Mouse (Mus musculus) thymus, postnatal 14 days (tissue): ENCODE results near the gene 4930452B06Rik.
"Not testable (repeated sequence)": the region's sequence is repeated elsewhere in the genome, so short reads cannot be mapped to it uniquely, and the experiment has no call there.

Experiments used
- DNase-seq: peaks from one replicate; pipeline ENCODE4 v3.0.0; 2021

The 4930452B06Rik gene

DNA sequence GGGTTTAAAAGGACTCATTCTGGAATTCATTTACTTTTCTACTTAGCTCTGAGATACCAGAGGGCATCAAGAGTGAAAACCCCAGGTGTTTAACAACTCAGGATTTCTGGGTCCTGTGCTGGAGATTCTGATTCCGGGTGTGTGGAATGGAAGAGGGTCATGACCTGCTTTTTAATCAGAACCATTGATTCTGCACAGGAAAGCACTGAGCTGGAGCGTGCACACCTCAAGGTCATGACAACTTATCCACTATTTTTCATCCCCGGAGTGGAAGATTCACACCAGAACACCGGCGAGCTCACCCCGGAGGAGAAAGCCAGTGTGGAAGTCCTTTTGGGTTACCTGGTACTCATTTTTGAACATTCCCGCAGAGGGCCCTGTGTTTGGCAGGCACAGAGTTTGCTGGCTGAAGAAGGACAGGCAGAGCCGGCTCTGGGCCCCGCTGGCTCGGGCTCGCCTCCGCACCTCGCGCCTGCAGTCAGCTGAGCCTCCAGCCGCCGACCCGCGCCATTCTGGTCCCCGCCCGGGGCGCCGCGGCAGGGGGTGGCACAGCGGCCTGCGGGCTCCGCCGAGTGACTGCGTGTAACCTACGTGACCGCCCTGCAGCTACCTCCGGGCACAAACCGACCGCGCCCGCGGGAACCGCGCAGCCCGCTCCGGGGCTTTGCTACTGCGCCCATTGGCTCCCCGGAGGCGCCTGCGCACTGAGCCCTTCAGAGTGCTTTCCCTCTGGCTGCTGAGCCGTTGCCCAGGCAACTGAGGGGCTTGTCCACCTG lies at the start of gene 4930452B06Rik:
Gene 4930452B06Rik (minus strand): TSS at position 605 of the 776 bp plus-strand sequence.
- DNase-seq, result peak; percentile 89

DNA sequence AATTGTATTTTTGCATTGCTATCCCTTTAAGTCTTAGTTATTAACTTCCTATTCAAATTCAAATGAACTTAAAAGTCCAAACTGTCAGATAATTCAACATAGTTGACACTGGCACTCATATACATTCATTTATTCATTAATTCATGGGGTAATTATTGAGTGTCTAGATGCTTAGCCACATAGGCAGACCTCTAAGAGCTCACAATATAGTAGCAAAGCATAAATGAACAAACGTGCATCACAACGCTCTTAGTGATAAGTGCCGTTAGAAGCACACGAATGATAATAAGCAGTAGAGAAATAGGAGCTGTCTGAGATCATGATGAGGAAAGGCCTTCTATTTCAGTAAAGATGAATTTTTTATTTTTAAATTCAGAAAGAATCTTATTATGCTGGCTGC lies 46.6 kb upstream of the 4930452B06Rik start:
- DNase-seq, result no peak

DNA sequence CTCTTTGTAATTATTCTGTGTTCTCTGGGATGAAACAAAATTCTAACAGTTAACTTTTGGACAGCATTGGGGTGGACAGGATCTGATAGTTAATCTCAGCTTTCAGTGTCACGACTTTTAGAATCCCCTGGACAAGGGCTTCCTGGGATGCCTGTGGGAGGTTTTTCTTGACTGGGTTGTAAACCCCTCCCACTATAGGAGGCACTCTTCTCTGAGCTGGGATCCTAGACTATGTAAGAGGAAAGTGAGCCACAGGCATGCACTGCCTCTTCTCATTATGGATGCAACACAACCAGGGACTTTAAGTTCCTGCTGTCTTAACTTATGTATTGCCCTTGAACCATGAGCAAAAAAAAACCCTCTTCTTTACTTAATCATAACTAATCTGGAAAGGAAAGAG lies 23.4 kb upstream of the 4930452B06Rik start:
- DNase-seq, result no peak

DNA sequence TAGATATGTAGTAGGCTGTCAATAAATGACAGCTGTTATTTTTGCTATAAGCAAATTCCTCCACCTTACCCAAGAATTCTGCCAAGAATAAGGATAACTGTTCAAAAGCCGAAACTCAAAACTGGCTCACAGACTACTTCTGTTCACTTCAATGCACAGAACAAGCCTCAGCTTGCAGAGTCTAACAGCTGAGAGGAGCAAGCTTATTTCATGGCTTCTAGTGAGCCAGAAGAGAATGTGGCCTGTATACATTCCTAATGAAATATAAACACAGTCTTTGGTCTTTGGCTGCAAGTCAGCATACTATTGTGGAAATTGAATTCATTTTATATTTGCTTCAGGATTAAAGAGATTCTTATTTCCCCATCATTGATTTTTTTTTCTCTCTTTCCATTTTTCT lies 22.4 kb upstream of the 4930452B06Rik start:
- no peak for DNase-seq

DNA sequence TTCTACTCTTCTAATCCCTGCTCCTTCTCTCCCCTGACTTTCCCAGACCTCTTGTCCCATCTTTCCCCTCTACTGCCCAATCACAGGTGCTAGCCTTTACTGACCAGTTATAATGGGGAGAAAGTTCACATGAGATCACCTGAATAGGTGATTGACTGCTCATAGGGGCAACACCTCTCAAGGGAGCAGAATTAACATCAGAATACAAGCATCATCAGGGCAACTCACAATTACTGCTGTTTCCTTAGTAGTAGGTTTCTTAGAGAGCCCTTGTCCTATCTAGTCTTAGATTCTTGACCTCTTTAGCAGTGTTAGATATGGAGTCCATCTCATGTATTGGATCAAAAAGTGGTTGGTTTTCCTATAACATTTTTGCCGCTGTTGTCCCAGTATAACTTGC lies 20.1 kb upstream of the 4930452B06Rik start:
- DNase-seq, result no peak

DNA sequence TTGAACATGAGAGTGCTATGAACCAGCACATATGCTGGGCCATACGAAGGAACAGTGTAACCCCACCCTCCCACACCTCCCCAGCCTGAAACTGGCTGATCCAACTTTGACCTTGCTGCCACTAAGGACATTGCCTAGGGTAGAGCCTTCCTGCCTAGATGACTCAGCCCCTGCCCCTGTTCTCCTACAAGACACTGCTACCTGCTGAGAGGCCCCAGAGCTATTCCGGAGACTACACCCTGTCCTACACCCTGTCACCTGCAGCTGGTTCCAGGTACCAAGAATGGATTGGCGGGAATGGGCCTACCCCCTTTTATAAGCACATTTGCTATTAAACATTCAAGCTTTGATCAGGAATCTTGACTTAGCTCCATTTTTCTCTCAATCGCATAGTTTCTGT lies 13.9 kb upstream of the 4930452B06Rik start:
- DNase-seq, result no peak

DNA sequence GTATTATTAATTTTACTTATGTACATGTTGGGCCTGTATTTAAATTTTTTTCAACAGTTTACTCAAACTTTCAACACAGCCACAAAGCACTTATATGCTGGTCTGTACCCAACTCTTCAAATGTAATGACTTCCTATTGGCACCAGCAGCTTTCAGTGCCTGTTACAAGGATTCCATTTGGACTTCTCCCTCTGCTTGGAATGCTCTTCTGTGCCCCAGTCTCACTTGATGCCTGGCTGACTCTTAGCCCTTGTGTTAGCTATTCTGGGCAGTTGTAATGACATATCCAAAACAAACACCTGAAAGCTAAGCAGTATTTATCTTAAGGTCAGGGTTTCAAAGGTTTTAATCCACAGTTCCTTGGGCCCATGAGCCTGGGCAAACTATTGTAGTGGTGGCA lies 5.7 kb downstream of the 4930452B06Rik start:
- DNase-seq, result no peak

DNA sequence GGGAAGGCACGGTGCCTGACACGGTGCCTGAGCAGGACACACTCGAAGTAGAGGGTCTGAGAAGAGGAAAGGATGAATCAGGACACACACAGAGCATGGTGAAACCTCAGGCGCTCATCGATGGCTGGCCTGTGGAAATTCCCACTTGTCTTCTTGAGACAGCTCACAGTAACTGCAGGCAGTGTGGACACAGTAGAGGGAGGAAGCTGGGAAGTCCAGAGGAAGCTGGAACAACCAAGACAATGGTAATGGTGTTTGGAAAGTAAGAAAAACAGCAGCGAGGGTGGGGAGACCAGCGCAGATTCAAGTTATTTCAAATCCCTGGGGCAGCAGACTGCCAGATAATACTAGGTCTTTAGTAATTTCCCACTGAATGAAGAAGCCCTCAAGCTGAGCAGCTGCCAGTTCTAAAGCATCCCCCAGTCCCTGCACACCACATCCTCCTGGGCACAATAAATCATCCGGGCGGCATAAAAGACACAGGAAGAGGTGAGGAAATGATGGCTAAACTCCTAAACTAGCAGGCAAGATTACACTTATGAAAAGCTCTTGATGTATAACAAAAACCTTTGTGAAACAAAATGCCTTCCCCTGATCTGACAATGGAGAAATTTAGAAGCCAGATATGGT lies 24.3 kb downstream of the 4930452B06Rik start:
- peak; percentile 46 for DNase-seq

DNA sequence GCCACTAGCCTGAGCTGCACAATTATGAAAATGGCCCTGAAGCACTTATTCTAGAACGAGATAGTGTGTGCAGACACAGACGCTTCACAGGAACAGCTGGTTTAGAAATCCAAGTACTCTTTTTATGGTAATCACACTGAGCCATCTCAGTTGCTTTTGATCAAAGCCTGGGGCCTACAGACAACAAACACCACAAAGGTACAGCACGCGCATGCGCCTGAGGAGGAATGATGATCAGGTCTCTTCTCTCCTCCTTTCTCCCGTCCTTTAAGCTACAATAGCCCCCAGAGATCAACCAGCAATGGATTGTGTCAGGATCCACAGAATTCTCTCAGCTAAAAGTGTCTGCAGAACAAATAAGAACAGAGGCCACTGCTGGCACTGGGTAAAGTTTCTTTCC lies 33.8 kb downstream of the 4930452B06Rik start:
- peak; percentile 73 for DNase-seq

DNA sequence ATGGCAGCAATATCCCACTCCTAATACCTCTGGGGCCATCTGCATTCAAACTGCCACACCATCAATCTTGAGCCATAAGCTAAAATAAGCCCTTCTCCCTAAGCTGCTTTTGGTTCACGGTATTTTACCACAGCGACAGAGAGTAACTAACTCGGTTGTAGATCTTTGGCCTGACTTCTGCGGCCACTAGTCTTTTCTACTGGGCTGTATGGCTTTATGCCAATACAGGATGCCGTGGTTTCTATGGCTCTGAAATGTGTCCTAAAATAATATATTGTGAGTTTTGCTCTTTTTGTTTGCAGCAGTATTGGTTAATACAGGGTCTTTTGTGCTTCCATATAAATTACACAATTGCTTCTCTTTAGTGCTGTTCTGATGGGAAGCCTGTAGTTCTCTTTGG lies 37.6 kb downstream of the 4930452B06Rik start:
- DNase-seq, result no peak

DNA sequence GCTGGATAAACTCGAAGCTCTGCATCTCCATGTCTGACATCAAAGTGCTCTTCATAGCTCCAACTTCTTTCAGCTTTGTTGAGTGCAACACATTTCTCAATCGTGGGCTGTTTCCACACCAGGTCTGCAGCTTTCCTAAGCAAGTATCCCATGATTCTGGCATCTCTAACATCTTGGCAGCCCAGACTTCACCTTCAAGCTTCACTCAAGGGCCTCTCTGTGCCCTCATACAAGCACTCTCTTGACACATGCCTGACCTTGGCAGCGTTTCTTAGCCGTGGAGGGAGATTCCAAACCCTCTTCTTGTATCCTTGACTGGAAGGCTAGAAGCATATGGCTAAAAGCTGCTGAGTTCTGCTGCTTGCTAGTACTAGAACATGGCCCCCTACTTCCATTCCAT lies 38.6 kb downstream of the 4930452B06Rik start:
- DNase-seq, result no peak

DNA sequence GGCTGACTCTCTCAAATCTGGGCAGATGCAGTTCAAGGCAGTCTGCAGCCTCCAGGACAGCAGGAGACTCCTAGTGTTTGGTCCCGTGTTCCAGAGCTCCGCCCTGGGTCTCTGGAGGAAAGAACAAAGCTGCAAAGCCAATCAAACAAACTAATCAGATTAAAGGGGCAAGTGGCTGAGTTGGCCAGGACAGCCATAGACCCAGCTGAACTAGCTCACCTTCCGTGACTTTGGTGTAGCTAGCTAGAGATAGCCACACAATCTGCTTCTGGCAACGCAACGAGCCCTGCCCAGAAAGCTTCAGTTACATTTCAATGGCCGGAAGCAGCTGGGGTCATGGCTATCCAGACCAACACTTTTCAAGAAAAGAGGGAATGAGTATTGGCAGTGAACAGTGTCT lies 44.9 kb downstream of the 4930452B06Rik start:
- DNase-seq, result no peak

DNA sequence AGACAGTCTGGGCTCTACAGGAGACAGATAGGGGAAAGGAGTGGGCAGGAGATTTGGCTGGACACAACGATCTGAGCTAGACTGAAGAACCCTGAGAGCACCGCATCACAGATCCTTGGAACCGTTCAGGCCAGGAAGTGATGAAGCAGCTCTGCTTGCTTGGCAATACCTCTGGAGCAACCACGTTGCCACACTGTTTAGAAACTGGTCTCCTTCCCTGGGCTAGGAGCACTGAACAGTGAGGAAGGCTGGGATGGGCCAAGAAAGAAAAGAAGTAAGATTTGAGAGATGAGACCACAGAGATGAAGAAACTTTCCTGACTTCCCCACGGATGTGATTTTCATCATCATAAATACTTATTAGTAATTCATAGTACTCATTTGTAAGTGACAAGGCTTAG lies 45.5 kb downstream of the 4930452B06Rik start:
- no peak for DNase-seq

DNA sequence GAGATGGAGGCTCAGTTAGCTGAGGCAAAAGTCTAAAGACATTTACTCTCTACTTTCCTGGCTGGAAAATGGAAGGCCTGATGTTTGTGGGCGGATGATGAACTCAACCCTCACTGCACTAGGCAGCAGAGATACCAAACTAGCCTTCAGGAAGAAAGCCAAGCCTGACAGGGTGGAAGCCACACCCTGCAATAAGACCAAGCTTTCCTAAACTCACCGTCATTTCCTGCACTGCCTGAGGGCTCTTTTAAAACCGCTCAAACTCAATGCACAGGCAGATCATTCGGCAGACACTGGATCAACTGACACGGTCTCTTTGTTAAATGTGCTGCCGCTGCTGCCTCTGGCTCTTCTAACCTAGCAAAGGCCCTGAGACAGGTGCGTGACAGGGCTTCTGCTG lies 50.4 kb downstream of the 4930452B06Rik start:
- peak; percentile 49 for DNase-seq

DNA sequence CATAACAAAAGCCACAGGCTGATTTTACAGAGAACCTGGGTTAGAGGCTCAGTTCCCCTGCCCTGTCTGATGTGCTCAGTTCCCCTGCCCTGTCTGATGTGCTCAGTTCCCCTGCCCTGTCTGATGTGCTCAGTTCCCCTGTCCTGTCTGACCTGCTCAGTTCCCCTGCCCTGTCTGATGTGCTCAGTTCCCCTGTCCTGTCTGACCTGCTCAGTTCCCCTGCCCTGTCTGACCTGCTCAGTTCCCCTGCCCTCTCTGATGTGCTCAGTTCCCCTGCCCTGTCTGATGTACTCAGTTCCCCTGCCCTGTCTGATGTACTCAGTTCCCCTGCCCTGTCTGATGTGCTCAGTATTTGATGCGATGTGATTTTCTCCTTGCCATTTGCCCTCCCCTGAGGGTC lies 51.6 kb downstream of the 4930452B06Rik start:
- DNase-seq, result not testable (repeated sequence)

DNA sequence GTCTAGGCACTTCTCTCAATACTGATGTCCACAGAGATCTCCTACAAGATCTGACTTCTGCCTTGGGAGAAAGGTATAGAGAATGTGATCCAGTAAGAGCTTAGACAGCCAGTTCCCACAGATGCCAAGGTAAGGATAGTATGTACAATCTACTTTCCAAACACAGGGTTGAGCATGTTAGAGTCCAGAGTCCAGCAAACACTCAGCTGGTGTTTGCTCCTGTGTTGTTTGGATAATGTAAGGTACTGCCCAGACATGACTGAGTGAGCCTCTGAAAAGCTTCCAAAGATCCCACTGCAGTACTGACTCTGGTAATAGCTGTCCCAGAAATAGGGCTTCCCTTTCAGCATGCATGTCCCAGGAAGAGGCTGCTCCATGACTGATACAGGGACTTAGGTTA lies 54.0 kb downstream of the 4930452B06Rik start:
- no peak for DNase-seq

DNA sequence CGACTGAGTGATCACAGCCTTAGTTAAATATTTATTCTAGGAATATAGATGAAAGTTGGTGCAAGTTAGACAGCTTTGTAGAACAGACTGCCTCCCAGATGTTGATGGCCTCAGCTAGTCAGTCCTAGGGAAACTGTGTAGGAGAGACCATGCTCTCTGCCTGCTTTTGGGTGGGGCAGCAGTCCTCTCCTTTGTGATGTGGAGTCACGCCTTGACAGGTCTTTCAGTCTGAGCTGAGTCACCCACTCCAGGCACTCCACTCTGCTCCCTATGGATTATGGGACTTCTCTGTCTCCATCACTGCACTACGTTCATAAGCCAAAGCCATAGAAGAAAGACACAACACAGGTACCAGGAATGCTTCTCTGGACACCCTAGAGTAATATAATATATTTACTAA lies 55.9 kb downstream of the 4930452B06Rik start:
- no peak for DNase-seq

DNA sequence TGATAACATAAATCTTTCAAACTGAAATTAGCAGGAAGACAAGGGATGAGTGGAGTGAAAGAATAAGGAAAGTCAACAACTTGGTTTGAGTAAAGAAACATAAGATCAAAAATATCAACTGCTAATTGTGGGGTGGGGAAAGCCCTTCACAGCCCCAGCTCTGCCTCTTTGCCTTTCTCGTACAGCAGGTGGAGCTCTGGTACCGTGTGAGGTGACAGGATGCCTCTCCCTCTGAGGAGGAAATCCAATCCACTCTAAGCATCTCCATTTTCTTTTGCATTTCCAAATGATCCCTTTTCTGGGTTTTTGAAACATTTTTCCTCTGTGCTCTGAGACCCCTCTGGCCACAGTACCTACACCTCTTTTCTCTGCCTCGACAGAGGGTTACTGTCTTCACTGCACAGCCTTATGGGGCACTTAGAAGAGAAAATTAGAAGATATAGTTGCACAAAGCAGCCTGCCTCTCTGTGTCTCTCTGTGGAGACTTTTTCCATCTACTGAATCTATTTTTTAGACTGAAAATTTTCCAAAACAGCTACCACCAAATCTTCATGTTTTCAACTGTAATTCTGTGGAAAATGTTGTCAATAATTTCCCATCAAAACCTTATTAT lies 57.4 kb downstream of the 4930452B06Rik start:
- DNase-seq, result peak; percentile 83

DNA sequence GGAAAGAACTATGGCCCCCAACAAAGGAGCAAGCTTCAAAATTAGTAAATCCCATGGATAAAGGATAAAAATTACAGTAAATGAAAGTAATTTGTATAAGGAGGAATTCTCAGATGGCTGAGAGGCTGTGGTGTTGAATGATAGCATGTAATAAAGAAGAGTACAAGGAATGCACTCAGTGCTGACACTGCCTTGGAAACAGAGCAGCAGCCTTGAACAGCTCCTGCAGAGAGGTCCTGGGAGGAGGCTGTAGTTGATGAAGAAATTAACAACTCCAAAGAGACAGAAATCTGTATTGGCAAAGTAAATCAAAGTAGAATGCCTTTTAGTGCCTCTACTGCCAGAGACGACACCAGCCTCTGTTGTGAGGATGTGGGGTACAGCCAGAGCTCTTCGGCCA lies 61.1 kb downstream of the 4930452B06Rik start:
- DNase-seq, result no peak

DNA sequence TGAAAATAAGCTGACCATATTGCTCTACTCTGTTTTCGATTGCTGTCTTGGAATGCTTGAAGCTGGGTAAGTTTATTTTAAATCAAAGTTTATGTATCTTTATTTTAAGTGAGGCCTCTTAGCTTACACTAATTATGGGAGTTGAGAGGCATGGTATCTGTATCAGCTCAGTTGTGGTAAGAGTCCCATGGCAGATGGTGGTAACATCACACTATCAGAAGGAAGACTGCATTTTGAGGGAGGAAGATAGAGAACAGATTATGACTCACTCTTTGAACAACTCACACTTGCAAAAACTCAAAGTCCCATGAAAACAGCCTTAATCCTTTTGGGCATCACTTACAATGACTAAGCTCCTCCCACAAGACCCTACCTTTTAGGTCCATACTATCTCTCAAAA lies 81.0 kb downstream of the 4930452B06Rik start:
- no peak for DNase-seq

DNA sequence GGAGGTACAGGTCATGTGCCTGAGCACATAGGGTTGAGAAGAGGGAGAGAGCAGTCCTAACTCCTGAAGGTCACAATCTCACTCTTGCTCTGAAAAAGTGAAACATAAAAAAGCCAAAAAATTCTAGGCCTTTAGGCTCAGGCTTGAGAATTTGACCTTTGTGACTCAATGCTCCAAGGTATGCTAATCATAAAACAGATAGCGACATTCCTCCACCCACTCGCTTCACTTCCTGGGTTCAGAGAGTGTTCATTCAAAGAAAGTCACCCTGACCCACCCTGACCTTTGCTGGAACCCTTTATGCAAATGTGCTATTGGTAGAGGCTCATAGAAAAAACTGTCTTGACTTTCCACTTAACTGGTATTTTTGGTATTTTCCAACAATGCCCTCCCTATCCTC lies 115.0 kb downstream of the 4930452B06Rik start:
- DNase-seq, result not testable (repeated sequence)

DNA sequence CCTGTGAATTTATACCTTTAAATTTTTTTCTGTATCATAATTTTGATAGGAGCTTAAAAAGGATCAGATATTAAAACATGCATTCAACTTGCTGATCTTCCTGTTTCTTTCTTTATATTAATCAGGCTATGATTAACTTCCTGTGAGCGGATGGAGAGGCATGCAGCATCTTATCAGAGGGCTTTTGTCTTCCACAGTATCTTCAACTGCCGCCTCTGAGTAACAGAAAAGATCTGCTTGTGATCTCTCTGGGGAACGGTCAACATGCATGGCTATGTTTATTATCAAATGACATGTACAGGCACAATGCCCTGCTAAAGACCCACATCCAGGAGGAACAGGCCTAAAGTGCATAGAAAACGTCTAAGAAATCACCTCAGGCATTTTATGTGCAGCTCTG lies 116.9 kb downstream of the 4930452B06Rik start:
- DNase-seq, result no peak

DNA sequence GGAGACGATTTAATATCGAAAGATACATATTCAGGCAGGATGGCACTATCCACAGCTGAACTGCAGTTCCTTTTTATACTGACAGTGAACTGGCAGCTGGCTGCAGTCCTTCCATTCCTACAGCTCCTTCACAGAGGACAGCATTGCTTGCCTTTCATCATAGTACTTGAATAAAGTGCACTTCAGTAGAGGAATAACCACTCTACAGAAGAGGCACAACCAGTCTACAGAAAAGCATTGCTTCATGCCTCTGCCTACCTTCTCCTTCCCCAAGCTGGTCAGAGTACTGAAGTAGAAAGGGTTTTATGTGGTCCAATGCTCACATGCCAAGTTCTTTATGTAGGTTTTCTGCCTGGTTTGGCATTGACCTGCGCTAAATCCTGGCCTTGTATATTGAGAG lies 130.0 kb downstream of the 4930452B06Rik start:
- no peak for DNase-seq

DNA sequence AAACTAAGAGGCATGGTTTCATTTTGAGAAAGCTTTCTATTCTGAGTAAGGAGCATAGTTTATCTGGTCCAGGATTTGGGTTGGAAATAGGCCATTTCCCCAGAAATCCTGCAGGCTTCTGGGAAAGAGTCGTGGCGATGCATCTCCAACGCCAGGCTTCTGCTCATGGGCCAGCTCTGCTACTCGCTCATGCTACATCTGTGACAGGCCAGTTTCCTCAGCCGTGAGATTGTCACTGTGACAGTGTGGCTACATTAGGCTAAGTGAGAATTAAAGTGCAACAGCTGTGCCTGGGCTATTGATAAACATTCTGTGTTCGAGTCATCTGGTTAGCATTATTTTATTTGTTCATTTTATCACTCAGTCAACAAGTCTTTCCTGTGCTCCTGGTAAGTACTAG lies 140.8 kb downstream of the 4930452B06Rik start:
- no peak for DNase-seq
